Mouse (Mus musculus): ENCODE results near the gene Eif4g3.

Gene Eif4g3

DNA sequence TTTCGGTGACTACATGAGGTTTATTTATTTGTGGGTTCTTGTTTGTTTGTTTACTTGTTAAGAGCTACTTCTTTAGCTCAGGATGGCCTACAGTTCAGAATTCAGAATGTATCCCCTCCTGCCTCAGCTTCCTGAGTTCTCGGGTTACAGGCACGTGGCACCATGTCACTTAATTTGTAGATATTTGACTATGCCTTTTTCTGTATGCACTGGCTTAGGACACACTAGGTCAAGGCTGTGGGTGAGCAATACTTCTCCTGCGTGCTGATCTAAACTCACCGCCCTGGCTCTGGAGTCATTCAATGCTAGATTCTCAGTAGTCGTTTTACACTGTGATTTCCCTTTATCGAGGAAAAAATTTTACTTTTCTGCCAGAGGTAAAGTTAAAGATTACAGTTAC, 227.9 kb downstream of the Eif4g3 start:
- DNase-seq (ENCODE audit: low spot score), result no peak

DNA sequence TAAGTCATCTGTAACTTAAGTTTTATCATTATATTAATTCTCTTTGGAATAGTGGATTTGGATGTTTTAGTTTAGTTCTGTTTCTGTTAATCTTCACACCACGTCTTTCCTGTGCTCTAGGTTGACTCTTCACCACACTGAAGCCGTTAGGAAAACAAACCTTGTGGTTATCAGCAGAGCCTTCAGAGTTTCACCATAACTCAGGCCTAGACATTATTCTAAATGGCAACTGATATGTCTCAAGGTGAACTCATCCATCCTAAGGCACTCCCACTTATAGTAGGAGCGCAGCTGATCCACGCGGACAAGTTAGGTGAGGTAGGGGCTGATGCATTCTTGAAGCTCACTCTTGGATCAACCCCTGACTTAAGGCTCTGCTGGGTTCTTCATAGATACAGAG, 228.6 kb downstream of the Eif4g3 start:
- DNase-seq (ENCODE audit: low spot score), result no peak

DNA sequence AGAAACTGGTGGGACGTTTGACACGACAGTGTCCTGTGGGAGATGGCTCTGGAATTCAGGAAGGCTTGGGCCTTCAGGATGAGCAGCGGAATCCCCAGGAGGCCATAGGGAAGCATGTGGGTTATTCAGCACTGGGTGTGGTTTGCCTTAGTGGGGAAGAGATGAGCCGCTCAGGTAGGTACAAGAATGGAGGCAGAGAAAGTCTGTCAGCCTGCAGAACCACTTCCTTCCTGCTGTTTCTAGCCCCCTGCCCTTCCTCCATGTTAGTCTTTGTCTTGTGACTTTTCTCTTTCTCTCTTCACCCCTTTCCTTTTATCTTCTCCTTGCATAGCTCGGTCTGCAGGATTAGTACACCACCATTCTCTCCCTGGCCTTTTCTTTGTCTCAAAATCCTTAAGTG, 229.6 kb downstream of the Eif4g3 start:
- peak; percentile 44 for DNase-seq (ENCODE audit: low spot score)

DNA sequence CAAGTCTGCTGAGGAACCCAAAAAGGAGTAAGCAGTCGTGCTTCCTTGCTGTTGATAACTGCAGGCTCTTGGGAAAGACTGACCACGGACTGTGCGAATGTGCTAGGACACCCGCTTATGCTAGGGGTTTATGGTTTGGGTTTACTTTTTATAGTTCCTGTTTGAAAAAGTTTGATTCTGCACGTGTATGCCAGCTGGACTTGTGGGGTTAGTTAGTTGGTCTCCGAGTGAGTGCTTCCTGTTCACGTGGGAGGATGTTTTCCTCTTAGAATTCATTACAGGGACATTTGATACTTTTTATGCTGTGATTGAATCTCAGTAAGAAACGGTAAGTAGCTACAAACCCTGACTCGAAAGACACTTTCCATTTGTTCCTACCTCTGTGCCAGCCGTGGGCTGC, 230.8 kb downstream of the Eif4g3 start:
- DNase-seq (ENCODE audit: low spot score), result peak; percentile 32

DNA sequence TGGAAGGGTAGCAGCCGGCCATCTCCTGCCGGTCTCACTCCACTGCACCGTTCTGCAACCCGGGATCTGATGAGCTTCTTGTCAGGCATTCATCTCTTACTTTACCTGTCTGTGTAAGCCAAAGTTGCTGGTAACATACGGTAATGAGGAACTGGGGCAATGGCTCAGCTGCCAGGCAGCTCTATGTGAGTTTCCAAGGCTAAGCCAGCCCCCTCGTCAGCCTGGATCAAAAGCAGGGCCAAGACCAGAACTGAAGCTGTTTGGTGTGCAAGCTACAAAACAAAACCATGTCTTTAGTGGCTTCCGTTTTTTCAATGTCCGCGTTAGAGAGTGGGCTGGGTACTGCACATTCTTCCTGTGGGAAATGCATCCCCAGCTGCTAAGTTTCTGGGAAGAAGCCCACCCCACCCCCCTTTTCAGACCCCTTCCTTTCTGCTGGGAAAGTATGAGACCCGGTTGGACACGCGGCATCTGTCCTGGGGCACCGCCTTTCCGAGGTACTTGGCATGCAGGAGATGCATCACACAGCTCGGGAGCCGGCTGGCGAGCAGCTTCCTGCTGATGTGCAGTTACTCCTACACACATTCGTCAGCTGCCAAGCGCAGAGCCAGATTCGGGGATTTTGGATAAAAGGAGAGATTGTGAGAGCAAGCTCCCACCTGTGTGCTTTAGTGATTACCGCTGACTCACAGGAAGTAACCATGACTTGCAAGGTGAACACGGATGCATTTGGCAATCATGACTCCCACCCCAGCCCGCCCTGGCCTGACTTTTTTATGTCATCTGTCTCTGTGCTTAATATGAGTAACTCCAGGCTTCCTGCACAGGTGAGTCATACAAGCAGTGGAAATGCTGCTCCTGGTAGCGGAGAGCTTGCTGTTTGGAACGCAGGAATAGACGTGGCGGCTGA, 254.2 kb downstream of the Eif4g3 start:
- DNase-seq (ENCODE audit: low spot score), result no peak

DNA sequence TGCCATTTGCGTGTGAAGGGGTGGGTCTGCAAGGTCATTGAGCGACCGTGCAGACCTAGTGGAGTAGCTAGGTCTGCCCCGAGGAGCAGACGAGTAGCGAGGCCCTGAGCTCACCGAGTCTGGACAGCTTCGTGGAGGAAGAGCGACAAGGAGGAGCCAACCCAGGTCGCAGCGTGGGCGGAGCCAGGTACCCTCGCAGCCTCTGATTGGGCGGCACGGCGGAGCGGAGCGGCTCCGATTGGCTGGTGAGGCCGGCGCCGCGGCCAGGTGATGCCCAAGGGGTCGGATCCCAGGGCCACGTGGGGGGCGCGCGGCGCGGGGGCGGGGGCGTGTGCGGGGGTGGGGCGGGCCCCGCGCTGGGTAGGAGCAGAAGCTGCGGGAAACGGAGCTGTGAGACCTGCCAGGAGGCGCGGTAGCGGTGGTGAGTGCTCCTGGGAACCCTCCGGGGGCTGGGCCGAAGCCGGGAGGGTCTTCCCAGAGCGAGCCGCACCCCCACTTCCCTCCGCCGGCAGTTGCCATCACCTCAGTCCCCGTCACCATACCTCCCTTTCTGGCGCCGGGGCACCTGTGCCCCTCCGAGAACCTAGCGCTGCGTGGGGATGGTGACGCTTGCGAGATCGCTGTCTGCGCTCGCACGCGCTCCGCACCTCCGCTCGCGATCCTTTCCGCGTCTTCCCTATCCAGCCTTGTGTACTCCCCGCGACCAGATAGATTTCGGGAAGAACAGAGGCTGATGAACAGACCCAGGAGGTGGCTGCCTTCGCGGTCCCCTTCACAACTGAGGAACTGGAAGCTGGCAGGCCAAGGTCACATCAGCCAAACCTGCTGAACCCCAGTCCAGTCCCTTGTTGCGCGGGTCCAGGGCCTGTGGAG, 257.5 kb downstream of the Eif4g3 start, which contains the start of the genes Sh2d5 and Kif17:
Gene Sh2d5, plus strand, starts transcription at position 316 of the 873 bp plus-strand sequence.
Gene Kif17, plus strand, starts transcription at position 348 of the 873 bp plus-strand sequence.
- peak; percentile 67 for DNase-seq (ENCODE audit: low spot score)

DNA sequence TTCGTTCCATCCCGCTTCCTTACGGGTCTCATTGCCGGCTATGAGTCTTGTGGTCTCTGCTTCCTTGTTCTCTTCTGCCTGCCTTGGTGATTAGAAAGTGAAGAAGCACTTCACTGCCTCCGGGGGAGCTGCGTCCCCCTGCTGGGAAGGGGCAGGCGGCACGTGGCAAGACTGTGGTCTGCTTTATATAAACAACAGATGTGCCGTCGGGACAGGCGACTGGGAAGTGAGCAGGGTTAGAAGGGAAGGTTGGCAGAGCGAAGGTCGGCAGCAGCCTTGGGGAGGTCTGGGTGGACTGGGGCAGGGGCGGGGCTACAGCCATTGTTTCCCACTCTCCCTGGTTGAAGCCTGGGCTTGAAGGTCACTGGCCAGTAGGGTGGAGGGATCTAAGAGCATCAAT, 259.0 kb downstream of the Eif4g3 start:
- DNase-seq (ENCODE audit: low spot score), result peak; percentile 27

DNA sequence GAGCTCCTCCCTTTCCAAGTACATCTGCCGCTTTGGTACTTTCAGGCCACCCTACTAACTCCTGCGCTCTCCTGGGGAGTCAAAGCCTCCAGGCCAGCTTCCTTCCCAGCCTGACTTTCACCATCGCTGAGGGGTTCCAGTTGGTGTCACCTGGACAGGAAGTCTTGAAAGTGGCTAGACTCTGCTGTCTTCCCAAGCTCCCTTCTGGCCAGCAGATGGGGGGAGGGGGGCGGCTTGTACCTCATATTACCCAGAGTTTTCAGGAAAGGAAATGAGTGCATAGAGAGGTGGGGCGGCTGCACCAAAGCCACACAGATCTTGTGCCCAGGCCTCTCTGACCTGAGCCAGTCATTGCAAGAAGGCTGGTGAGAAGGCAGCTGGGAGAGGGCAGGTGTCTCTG, 259.4 kb downstream of the Eif4g3 start:
- no peak for DNase-seq (ENCODE audit: low spot score)

DNA sequence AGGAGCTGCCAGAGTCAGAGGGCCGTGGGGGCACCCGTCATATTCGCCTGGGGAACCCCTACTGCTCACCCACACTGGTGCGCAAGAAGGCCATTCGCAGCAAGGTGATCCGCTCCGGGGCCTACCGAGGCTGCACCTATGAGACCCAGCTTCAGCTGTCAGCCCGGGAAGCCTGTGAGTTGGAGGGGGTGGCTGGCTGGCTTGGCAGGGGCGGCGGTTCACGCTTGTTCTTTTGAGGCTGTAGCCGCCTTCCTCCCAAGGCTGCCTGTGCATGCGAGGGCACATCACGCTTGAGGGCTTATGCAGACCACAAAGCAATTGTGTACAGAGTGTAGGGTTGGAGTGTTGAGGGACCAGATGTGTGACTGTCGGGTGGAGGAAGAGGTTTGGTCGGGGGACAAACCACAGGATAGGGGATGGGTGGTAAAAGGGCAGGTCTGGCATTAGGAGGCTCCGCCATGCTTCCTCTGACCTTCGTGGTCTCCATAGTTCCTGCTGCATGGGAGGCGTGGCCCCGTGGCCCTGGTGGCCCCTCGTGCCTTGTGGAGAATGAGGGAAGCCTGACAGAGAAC, 264.4 kb downstream of the Eif4g3 start:
- DNase-seq (ENCODE audit: low spot score), result peak; percentile 31

All from T-cell, adult 2 months (primary cell).